Mouse (Mus musculus) retina, embryonic 14.5 days (tissue): ENCODE results near the gene Zbed6.
"Not testable (repeated sequence)": the region's sequence is repeated elsewhere in the genome, so short reads cannot be mapped to it uniquely, and the experiment has no call there.

ENCODE experiments used
- DNase-seq: peaks from one replicate; pipeline ENCODE4 v3.0.0-alpha.2; 2015; ENCODE audit warnings: low spot score

The Zbed6 gene

DNA sequence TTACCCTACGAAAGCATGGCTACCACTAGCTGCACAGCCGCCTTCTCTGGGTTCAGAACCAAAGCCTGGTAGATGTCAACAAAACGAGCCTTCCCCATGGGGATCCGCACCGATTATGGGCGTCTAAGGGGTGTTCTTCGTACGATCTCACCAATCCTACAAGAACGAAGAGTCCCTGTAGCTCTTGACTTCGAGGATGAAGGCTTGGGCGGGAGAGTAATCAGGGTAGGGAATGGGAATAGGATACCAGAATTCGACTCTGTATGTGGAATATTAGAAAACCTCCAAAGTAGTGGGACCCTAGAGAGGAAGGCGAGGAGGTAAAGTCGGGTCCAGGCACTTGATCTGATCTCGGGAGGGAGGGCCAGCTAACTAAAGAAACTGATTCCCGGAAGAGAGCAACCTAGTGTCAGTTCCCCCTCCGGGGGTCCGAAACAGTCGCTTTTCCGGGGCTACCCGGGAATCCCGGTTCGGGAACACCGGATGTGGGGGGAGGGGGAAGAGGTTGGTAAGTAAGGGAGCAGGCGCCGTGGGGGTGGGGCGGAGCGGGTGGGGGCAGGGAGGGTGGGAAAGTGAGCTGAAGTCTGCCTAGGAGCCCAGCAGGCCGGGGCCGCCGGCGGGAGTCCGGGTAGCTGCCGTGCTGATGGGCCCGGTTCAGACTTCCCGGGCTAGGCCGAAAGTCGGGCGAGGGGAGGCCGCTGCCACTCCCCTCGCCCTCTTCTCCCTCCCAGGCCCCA, at the start of gene Zbed6:
Zbed6 (minus strand) TSS at position 420 of the 737 bp plus-strand sequence.
- DNase-seq = peak; percentile 71

DNA sequence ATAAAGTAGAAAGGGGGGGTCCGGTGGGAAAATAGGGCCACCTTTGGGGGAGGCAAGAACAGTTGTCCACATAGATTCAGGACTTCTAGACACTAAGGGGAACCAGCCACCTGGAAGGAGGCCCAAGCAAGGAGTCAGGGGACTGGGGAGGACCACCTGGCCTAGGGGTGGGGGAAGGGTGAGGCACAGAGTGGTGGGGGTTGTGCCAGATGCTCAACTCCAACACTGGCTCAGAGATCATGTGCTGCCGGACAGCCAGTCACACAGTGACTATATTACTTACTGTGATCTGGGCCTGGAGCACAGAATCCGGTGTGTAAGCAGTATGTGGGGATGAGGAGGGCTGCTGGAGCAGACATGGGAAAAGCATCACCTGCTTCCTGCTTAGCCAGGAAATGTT, 48.6 kb upstream of the Zbed6 start:
- peak; percentile 9 for DNase-seq

DNA sequence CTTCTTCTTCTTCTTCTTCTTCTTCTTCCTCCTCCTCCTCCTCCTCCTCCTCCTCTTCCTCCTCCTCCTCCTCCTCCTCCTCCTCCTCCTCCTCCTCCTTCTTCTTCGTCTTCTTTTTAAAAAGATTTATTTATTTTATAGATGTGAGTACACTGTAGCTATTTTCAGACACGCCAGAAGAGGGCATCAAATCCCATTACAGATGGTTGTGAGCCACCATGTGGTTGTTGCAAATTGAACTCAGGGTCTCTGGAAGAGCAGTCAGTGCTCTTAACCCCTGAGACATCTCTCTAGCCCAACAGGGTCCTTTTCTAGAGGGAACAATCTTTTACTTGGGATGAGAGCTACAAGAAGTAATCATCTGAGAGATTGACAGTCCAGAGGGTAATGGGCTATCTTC, 41.1 kb upstream of the Zbed6 start:
- peak; percentile 6 for DNase-seq

DNA sequence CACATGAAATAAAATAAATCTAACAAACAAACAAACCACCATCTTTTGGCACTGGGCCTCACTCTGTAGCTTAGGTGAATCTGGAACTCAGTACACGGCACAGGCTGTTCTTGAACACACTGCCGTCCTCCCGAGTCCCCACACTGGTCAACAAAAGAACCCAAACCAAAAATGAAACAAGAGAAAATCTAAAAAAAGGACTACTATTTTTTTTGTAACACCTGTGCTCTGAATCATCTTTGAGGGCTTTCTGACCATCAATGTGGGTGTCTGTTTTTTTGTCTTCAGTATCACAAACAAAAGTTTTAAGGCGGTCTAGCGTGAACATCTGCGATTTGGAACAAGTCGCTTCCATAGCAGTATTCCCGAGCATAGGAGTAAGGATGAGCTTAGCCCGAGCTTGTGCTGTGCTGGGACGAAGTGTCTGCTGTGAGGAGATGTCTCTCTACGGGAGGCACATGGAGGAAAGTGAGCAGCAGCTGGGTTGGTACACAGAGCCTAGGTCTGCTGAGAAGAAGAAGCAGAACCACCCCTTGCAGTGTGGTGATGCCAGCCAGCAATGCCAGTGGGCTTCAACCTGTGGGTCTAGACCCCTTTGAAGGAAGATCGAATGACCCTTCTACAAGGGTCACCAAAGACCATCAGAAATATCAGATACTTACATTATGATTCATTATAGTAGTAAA, 37.4 kb upstream of the Zbed6 start:
- DNase-seq = no peak

DNA sequence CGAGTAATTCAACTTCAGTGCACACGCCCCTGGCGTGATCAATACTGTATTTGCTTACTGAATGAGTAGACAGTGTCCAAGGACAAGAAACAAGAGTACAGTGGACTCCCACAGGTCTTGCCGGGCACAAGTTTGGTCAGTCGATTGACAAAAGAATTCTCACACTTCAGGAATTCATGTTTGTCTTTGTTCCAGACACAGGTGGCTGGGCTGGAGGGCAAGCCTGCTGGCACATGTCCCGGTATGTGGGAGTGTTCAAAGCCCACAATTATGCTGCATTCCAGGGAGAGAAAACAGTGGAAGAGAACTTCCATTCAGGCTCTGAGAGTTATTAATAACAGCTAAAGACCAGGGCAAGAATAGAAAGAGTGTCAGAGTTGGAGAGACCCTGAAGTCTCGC, 35.2 kb upstream of the Zbed6 start:
- no peak for DNase-seq

DNA sequence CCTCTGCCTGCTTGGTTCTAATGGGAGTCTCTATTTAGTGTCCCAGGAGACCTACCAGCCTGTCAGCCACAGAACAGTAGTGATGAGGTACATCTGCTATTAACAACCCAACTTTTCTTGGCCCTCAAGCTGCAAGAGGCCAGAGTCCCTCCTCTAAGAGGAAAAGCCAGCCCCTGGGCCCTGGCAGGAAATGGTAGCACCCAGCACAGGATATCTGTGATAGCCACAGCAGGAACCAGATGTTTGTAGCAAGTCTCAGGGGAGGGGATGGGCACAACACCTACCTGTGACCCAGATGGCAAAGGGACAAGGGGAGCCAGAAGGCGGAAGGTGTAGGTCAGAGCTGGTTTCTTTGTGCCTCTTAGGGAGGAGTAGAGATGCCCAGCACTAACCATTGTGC, 34.2 kb upstream of the Zbed6 start:
- no peak for DNase-seq

DNA sequence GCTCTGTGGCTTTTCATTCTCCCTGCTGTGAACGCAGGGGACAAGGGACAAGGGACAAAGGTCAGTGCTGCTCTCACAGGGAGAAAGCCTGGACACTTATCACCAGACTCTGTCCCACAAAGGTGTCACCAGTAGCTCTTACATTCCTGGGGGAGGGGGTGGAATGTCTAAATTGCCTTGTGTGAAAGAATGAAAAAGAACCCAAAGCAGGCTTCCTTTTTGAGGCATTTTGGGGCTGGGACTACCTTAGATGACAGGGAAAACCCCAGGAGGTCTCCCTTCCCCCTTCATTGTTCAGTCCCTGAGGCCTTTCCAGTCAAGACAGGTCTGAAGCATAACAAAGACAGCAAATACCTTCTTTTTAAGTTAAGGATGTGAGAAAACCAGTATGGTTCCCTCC, 33.6 kb upstream of the Zbed6 start:
- no peak for DNase-seq

DNA sequence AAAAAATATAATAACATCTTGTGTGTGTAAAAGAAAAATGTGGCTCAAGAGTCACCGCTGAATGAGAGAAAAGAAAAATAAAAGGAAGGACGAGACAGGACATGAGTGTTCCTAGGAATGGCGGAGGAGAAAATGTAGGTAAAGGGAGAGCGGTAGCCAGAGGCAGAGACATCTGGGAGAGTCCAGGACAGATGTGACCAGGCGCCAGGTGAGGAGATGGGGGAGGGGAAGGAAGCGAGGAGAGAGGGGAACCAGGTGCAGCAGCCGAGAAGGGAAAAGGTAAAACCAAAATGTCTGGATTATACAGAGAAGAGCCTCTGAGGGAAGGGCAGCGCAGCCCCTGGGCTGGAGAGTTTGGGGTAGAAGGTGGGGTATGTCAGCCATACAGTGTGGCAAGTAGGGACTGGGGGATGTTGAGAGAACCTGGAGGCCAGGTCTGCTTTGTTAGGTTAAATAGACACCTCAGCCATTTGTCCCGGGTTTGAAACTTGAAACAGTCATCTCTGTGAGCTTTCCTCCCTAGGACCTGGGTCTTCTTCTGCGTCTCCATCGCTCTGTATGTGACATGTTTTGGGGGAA, 32.9 kb upstream of the Zbed6 start:
- DNase-seq = no peak

DNA sequence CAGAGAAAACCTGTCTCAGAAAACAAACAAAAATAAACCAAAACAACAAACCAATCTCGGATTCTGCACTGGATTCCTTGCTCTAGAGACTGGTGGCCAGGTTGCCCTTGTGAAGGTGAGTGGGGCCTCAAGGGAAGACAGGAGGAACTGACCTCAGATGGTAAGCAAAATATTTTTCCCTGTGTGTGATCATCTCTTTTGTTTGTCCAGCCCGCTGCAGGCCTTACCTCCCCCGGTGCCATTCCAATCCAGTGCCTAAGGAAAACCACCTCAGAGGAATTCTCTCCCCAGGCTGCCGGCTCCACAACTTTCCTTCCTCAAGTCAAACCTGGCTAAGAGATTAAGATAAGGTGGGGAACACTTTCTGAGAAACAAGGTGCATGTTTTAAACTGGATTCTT, 31.5 kb upstream of the Zbed6 start:
- no peak for DNase-seq

DNA sequence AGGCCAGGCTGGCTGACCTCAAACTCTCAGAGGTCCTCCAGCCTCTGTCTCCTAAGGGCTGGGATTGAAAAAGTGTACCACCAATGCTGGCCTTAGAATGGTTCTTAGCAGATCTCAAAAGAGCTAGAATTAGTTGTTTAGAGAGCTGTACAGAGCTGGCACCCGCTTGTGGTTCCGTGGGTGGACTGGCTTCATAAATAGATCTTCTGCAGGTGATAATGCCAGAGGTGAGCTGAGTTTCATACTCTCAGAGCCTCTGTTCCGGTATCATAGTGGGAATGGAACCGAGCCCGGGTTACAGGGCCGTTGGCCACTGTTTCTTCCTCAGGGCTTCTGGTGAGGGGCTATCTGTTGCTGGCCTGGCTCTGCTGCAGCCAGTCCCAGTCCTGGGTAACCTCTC, 30.4 kb upstream of the Zbed6 start:
- DNase-seq = no peak

DNA sequence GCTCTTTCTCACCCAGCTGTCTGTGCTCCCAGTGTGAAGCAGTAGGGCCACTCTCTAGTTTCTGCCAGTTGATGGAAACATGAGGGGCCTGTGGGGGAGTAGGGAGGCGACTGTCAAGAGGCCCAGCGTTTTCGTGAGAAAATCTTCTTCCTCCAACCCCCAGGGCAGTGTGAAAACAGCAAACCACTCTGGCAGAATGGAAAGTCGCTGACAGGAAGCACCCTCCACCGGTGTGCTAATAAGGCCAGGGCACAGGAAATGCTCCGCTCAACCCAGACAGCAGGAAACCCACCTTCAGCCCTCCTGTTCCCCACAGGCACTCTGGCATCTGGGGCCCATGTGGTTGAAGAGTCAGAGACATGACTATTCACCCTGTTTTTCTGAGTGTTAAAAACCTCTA, 29.2 kb upstream of the Zbed6 start, which contains the start of gene Lax1:
Lax1 (minus strand) TSS at position 212 of the 400 bp plus-strand sequence.
- DNase-seq = no peak

DNA sequence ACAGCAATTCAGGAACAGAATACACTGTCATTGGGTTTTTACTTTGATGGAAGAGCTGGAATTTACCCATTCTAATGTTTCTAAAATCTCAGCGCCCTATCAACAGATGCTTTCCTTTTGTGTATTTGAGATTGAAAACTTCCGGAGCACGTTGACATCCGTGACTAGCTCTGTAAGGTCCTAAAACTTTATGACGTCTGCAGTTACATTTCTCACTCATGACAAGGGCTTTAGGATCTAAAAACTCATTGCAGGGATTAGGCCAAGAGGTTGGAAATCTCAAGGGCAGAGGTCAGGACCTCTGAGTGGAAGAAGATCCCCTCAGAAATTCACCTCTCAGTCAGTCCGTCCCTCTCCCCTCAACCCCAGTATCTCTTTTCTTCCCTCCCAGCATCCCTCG, 27.6 kb upstream of the Zbed6 start:
- DNase-seq = no peak

DNA sequence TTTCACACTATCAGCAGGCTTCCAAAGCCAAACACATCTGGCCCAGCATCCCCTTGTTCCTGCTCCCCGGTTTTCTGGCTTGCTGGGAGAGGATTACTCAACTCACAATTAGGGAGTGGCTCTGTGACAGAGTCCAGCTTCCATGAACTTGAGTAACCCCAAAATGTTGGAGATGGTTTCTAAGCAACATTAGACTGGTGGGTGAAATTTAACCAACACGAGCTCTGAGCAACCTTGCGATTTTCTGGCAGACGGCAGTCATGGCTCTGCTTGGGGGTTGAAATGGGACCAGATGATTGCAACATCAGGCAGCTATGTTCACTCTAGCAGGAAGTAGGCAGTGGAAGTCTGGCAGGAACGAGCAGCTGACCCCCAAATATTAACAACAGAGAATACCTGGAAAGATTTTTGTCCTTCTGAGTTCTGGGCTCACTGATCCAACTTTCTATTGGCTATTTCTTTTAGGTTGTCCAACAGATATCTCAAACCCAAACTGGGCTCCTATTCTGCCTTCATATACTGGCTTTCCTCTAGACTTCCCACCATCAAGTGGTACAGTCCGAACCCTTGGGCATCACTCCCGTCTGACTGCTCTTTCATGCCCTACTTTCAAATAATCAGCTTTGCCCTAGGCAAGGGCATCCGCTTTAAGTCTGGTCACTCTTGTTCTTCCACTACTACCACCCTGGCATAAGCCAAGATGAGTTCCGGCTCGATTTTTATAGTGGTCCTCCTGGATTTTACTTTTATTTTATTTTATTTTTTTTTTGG, 25.2 kb upstream of the Zbed6 start:
- no peak for DNase-seq

DNA sequence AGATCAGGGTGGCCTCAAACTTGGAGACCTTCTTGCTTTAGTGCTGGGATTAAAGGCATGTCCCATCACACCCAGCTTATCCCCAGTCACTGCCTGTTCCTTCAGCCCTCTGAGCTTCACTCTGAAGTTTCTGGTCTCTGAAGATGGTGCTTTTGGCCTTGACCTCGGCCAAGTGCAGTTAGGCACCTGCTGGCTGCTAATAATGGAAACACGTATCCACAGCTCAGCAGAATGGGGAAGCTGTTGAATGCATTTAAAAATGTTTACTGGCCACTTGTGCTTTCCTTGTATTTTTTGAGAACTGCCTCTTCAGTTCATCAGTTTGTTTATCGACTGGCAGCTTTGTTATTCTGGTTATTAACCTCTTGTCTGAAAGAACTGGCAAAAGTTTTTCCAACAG, 11.1 kb upstream of the Zbed6 start:
- no peak for DNase-seq

DNA sequence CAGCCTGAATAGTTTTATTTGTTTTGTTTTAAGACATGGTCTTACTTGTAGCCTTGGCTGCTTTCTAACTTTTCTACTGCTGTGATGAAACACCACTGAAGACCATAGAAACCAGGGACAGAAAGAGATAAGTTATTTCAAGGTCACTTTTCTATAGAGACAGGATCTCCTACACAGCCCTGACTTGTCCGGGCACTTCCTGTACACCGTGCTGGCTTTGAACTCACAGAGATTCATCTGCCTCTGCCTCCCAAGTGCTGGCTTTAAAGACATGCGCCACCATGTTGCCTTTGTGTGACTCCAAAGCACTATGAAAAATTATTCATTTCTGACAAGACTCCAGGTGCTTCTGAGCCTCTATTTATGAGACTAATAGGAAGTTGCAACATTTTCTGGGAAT, 10.6 kb upstream of the Zbed6 start:
- no peak for DNase-seq

DNA sequence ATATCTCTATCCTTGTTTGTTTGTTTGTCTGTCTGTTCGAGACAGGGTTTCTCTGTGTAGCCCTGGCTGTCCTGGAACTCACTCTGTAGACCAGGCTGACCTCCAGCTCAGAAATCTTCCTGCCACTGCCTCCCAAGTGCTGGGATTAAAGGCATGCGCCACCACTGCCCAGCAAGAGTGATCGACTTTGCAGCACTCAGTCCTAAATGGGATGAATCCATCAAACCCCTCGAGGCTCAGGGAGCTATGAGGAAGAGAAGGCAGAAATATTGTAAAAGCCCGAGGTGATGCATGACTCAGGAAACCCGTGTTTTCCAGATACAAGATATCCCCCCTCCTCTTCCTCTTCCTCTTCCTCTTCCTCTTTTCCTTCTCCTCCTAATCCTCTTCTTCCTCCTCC, 10.1 kb upstream of the Zbed6 start:
- no peak for DNase-seq

DNA sequence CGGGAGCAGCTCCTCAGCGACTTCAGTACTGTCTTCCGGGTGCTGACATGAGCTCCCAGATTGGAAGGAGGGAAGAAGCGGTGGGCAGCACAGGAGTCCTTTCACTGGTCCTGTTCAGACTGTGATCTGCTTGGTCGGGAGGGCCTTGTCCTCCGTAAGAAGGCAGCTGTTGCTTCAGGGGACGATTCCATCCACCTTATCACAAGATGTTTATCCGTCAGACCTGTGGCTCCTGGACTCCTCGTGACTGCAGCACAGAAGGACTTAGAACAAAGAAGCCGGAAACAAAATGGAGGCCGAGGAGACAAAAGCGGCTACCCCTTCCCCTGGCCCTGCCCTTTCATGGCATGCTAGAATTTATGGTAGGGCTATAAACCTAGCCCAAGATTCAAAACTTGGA, 9.5 kb upstream of the Zbed6 start:
- DNase-seq = no peak

DNA sequence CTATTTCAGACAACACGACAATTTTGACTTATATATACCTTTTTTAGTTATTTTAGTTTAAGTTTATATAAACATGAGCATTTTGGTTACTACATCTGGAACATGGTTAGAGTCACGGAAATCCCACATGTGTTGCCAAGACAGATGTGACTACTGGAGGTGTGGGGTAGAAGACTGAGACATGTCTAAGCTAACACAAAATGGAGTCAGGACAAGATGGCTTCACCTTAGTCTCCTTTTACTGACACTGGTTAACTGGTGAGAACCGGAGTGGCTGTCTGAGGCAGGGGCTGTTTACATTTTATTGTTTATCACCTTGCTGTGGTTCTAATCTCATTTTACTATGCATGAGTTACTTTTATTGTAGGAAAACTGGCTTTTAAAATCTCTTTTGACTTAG, 7.9 kb upstream of the Zbed6 start:
- no peak for DNase-seq

DNA sequence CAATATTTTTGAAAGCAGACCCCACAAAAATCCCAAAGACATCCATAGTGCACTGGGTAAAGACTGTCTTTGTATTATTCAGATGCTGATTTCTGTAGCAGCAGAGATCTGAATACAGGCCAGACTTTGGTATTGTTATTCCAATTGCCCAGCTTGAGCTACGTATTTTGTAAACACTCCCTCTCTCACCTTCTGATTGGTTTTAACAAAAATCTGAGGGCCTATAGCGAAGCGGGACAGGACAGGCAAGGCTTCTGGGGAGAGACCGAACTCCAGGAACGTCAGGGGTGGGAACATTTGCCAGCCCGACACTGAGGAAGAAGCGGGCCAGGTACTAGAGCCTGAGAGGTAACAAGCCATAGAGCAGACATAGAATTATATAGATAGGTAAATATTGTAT, 7.0 kb upstream of the Zbed6 start:
- DNase-seq = no peak

DNA sequence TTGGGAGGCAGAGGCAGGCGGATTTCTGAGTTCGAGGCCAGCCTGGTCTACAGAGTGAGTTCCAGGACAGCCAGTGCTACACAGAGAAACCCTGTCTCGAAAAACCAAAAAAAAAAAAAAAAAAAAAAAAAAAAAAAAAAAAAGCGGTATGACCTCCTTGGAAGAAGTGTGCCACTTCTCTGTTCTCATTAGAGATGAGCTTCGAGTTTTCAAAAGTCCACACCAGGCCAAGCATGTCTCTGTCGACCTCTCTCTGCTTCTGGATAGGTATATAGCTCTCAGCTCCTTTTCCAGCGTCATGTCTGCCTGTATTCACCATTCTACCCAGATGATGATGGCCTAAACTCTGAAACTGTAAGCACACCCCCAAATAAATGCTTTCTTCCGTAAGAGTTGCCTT, 5.0 kb upstream of the Zbed6 start:
- DNase-seq = not testable (repeated sequence)

DNA sequence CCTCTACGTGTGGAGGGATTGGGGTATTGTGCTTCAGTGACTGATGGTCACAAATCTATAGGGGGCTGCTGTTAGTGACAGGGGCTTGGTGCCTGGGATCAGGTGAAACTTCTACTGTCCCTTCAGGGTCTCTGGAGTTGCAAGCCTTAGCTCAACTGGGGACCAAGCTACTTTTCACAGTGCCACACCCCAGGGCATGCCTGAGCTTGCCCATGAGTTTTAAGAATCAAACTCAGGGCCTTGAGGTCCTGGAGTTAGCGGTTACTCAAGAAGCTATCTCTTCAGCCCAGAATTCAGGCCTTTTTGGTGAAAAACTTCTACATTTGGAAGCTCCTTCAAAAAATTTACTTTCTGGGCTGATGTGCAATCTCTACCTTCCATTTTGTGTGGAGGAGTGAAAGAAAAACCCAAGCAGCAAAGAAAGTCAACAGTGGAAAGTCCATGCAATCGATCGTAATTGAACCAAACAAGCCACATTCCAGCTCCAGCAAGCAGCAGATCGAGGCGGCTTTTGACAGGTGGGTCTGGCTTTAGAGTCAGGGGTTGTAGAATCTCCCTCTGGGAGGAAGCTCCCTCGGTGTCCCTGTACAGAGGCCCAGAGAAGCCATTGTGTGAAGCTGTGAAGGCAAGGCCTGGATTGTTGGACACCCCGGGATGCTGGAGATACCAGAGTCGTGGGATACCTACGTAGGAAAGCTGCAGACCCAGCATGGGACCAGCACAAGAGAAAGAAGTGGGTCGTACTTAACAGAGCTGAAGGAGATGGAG, 3.7 kb upstream of the Zbed6 start:
- no peak for DNase-seq

DNA sequence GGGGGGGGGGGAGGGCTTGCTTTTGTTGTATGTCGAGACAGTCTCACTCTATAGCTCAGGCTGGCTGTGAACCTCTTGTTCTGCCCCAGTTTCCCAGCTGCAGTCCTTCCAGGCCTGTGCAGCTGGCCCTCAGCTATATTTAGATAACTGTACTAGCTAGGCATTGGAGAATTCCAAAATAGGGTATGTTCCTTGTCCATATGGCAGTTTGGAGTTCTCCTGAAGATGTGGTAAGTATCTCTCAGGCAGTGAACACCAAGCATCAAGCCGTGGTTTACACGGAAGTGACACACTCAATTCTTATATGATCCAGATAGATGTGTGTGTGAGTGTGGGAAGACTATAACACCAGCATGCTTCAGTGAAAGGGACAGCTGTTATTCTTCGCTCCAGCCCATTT, 2.7 kb upstream of the Zbed6 start:
- no peak for DNase-seq
